Mouse (Mus musculus): ENCODE results near the gene Dennd5b.

- TF ChIP-seq CTCF (IDR thresholded peaks at IDR 0.05; ENCODE audit: low read depth, low read length) (no peak), TAL1 (conservative IDR thresholded peaks at IDR 0.05; ENCODE audit: low read depth, low read length) (no peak), GATA1 (IDR thresholded peaks at IDR 0.05; ENCODE audit: borderline replicate concordance, low read length) (no peak), POLR2AphosphoS5 (IDR thresholded peaks at IDR 0.05; ENCODE audit: insufficient replicate concordance, low read depth, low read length) (no peak), GATA2 (IDR thresholded peaks at IDR 0.05; ENCODE audit: borderline replicate concordance, low read depth, low read length) (no peak)
Observed at GRCm38 (mm10) chr6:148994327-148994999, 107.0 kb downstream of the Dennd5b start.
